Mouse (Mus musculus): ENCODE measurements at regions not wholly inside any gene's neighbourhood (a gene's known extent, or its start where the extent isn't known, plus 50 kb on each side); places are given as distances from the start of the nearest gene placed in this dataset.

GRCm38 (mm10) chr5:53381492-53382199 is 84.3 kb upstream of the Rbpj start:
- DNase-seq: peak; percentile 44

GRCm38 (mm10) chr5:53384026-53384425 is 81.9 kb upstream of the Rbpj start:
- no peak for DNase-seq

GRCm38 (mm10) chr5:53385513-53386148 is 80.3 kb upstream of the Rbpj start:
- no peak for DNase-seq

GRCm38 (mm10) chr5:53393571-53393970 is 72.4 kb upstream of the Rbpj start:
- DNase-seq: no peak

GRCm38 (mm10) chr5:53394560-53394959 is 71.4 kb upstream of the Rbpj start:
- no peak for DNase-seq

GRCm38 (mm10) chr5:53398428-53399058 is 67.4 kb upstream of the Rbpj start:
- DNase-seq: no peak

- no peak for DNase-seq
Observed at GRCm38 (mm10) chr5:53401093-53401492, 64.9 kb upstream of the Rbpj start.

GRCm38 (mm10) chr5:53402022-53402421 is 63.9 kb upstream of the Rbpj start:
- no peak for DNase-seq

- DNase-seq: no peak
Observed at GRCm38 (mm10) chr5:53402619-53403151, 63.3 kb upstream of the Rbpj start.

GRCm38 (mm10) chr5:53405929-53406328 is 60.0 kb upstream of the Rbpj start:
- DNase-seq: no peak

- no peak for DNase-seq
Observed at GRCm38 (mm10) chr5:53407646-53408045, 58.3 kb upstream of the Rbpj start.

- DNase-seq: no peak
Observed at GRCm38 (mm10) chr5:53408235-53408634, 57.7 kb upstream of the Rbpj start.

- no peak for DNase-seq
Observed at GRCm38 (mm10) chr5:53409740-53410139, 56.2 kb upstream of the Rbpj start.

- no peak for DNase-seq
Observed at GRCm38 (mm10) chr5:53412391-53413075, 53.4 kb upstream of the Rbpj start.

GRCm38 (mm10) chr5:53413677-53414076 is 52.3 kb upstream of the Rbpj start:
- no peak for DNase-seq

- DNase-seq: peak; percentile 17
Observed at GRCm38 (mm10) chr5:53415472-53415871, 50.5 kb upstream of the Rbpj start.
